Mouse (Mus musculus) heart, embryonic 10.5 days (tissue): ENCODE measurements around the gene Ntpcr. TPM values are rescaled to one million over a fixed set of nuclear protein-coding genes. Genes with fewer than 3 reads are reported as not detected.

Experiments
- DNase-seq: peaks from one replicate; pipeline ENCODE4 v3.0.0-alpha.2; 2017; ENCODE audit warnings: low spot score
- H3K27ac ChIP-seq: fragments of 300-500 bp; sonication (generic); 2 replicates; pipeline ENCODE4 v1.5.1; 2016; ENCODE audit warnings: mild to moderate bottlenecking
- H3K27me3 ChIP-seq: fragments of 300-500 bp; sonication (generic); 2 replicates; pipeline ENCODE4 v1.6.1; 2016; ENCODE audit warnings: mild to moderate bottlenecking; ENCODE audit not compliant: poor library complexity, insufficient read depth, severe bottlenecking
- H3K36me3 ChIP-seq: fragments of 300-500 bp; sonication (generic); 2 replicates; pipeline ENCODE4 v1.6.1; 2016; ENCODE audit warnings: mild to moderate bottlenecking, moderate library complexity
- H3K4me1 ChIP-seq: fragments of 300-500 bp; sonication (generic); 2 replicates; pipeline ENCODE4 v1.6.1; 2016; ENCODE audit warnings: mild to moderate bottlenecking
- H3K4me3 ChIP-seq: fragments of 300-500 bp; sonication (generic); 2 replicates; pipeline ENCODE4 v1.5.1; 2016; ENCODE audit warnings: mild to moderate bottlenecking, moderate library complexity
- H3K9me3 ChIP-seq: fragments of 300-500 bp; sonication (generic); 2 replicates; pipeline ENCODE4 v1.6.1; 2016; ENCODE audit warnings: mild to moderate bottlenecking, moderate library complexity
- WGBS: fragments of 180-500 bp; shearing (Covaris S2); methylation state at CpG from one replicate; pipeline ENCODE4 v1.1.7; 2016; 5-methylcytosine and 5-hydroxymethylcytosine counted together
- polyA plus RNA-seq: library from polyadenylated mRNA; unstranded; fragments of >200 nt; fragmentation: Nextera tagmentation; extraction: Ambion mirVana; gene quantifications from 2 replicates; pipeline ENCODE4 v1.2.1, GENCODE M21; 2016

The Ntpcr gene
- polyA plus RNA-seq, 1 experiment from 2014 or later = 26.1 TPM

GRCm38 (mm10) chr8:125759022-125759421 lies 29.3 kb downstream of the Ntpcr start:
- no peaks in the 10 kb centered on the region for H3K27me3 ChIP-seq
- no peaks in the 10 kb centered on the region for H3K9me3 ChIP-seq
- no peak for DNase-seq
- no peak overlapping the region for H3K27ac ChIP-seq
- no peak overlapping the region for H3K4me3 ChIP-seq
- 0 out of 2 replicates have a peak, but pooled peaks cover 2% of the 10 kb centered on the region for H3K36me3 ChIP-seq
- WGBS = 45% methylated on average over 10 of the region's 10 CpGs
- peaks cover 21% of the 10 kb centered on the region for H3K4me1 ChIP-seq

GRCm38 (mm10) chr8:125763066-125763786 lies 33.5 kb downstream of the Ntpcr start:
- H3K4me3 ChIP-seq = no peak overlapping the region
- 0 out of 2 replicates have a peak, but pooled peaks cover 2% of the 10 kb centered on the region for H3K36me3 ChIP-seq
- H3K27me3 ChIP-seq = no peaks in the 10 kb centered on the region
- H3K4me1 ChIP-seq = peaks cover 3% of the 10 kb centered on the region; the same call in 1 of the 2 replicates
- no peak for DNase-seq
- H3K27ac ChIP-seq = no peak overlapping the region
- 84% methylated on average over 16 of the region's 16 CpGs for WGBS
- no peaks in the 10 kb centered on the region for H3K9me3 ChIP-seq

GRCm38 (mm10) chr8:125768079-125768478 lies 38.3 kb downstream of the Ntpcr start:
- no peaks in the 10 kb centered on the region for H3K9me3 ChIP-seq
- no peaks in the 10 kb centered on the region for H3K27me3 ChIP-seq
- DNase-seq = no peak
- WGBS = 86% methylated on average over 10 of the region's 10 CpGs
- H3K4me1 ChIP-seq = peaks cover 14% of the 10 kb centered on the region
- 0 out of 2 replicates have a peak, but pooled peaks cover 2% of the 10 kb centered on the region for H3K36me3 ChIP-seq
- no peak overlapping the region for H3K4me3 ChIP-seq
- no peak overlapping the region for H3K27ac ChIP-seq

GRCm38 (mm10) chr8:125772300-125772699 lies 42.5 kb downstream of the Ntpcr start:
- Histone ChIP-seq H3K36me3 (no peaks in the 10 kb centered on the region), H3K9me3 (no peaks in the 10 kb centered on the region), H3K27ac (no peak overlapping the region), H3K4me3 (no peak overlapping the region), H3K4me1 (peaks cover 31% of the 10 kb centered on the region), H3K27me3 (no peaks in the 10 kb centered on the region)
- DNase-seq = no peak
- 21% methylated on average over 2 of the region's 2 CpGs for WGBS

GRCm38 (mm10) chr8:125773281-125773803 lies 43.6 kb downstream of the Ntpcr start:
- H3K27me3 ChIP-seq = no peaks in the 10 kb centered on the region
- no peak overlapping the region for H3K27ac ChIP-seq
- H3K36me3 ChIP-seq = no peaks in the 10 kb centered on the region
- H3K4me1 ChIP-seq = peaks cover 39% of the 10 kb centered on the region
- no peaks in the 10 kb centered on the region for H3K9me3 ChIP-seq
- H3K4me3 ChIP-seq = no peak overlapping the region
- 54% methylated on average over 7 of the region's 7 CpGs for WGBS
- no peak for DNase-seq

- Histone ChIP-seq H3K27me3 (no peaks in the 10 kb centered on the region), H3K4me3 (no peak overlapping the region), H3K36me3 (no peaks in the 10 kb centered on the region), H3K4me1 (peaks cover 39% of the 10 kb centered on the region), H3K27ac (no peak overlapping the region), H3K9me3 (no peaks in the 10 kb centered on the region)
- no peak for DNase-seq
- WGBS = 66% methylated on average over 3 of the region's 3 CpGs
These were observed 45.3 kb downstream of the Ntpcr start for GRCm38 (mm10) chr8:125775031-125775430.

- Histone ChIP-seq H3K27me3 (no peaks in the 10 kb centered on the region), H3K4me3 (no peak overlapping the region), H3K9me3 (no peaks in the 10 kb centered on the region), H3K36me3 (no peaks in the 10 kb centered on the region), H3K27ac (no peak overlapping the region), H3K4me1 (peaks cover 47% of the 10 kb centered on the region)
- WGBS = 82% methylated on average over 3 of the region's 3 CpGs
- DNase-seq = no peak
These were observed 46.6 kb downstream of the Ntpcr start for GRCm38 (mm10) chr8:125776314-125776713.

GRCm38 (mm10) chr8:125776800-125777199 lies 47.0 kb downstream of the Ntpcr start:
- Histone ChIP-seq H3K9me3 (no peaks in the 10 kb centered on the region), H3K27ac (no peak overlapping the region), H3K4me3 (no peak overlapping the region), H3K4me1 (peaks cover 46% of the 10 kb centered on the region), H3K27me3 (no peaks in the 10 kb centered on the region), H3K36me3 (no peaks in the 10 kb centered on the region)
- DNase-seq = no peak
- WGBS = 69% methylated on average over 6 of the region's 6 CpGs

GRCm38 (mm10) chr8:125777478-125778164 lies 47.9 kb downstream of the Ntpcr start:
- DNase-seq = no peak
- H3K9me3 ChIP-seq = no peaks in the 10 kb centered on the region
- no peaks in the 10 kb centered on the region for H3K36me3 ChIP-seq
- 51% methylated on average over 12 of the region's 12 CpGs for WGBS
- H3K27ac ChIP-seq = peak overlapping the region; percentile 33
- H3K4me1 ChIP-seq = peaks cover 45% of the 10 kb centered on the region
- no peak overlapping the region for H3K4me3 ChIP-seq
- no peaks in the 10 kb centered on the region for H3K27me3 ChIP-seq

- Histone ChIP-seq H3K27ac (no peak overlapping the region), H3K27me3 (no peaks in the 10 kb centered on the region), H3K9me3 (no peaks in the 10 kb centered on the region), H3K4me3 (no peak overlapping the region), H3K36me3 (no peaks in the 10 kb centered on the region), H3K4me1 (peaks cover 37% of the 10 kb centered on the region)
- 87% methylated on average over 5 of the region's 5 CpGs for WGBS
- DNase-seq = no peak
These were observed 49.2 kb downstream of the Ntpcr start for GRCm38 (mm10) chr8:125778919-125779318.

GRCm38 (mm10) chr8:125779656-125780055 lies 49.9 kb downstream of the Ntpcr start:
- H3K36me3 ChIP-seq = no peaks in the 10 kb centered on the region
- 52% methylated on average over 8 of the region's 8 CpGs for WGBS
- no peaks in the 10 kb centered on the region for H3K9me3 ChIP-seq
- no peaks in the 10 kb centered on the region for H3K27me3 ChIP-seq
- H3K4me1 ChIP-seq = peaks cover 37% of the 10 kb centered on the region
- no peak overlapping the region for H3K4me3 ChIP-seq
- DNase-seq = no peak
- H3K27ac ChIP-seq = no peak overlapping the region

- peaks cover 36% of the 10 kb centered on the region for H3K4me1 ChIP-seq
- DNase-seq = no peak
- no peak overlapping the region for H3K27ac ChIP-seq
- H3K9me3 ChIP-seq = no peaks in the 10 kb centered on the region
- WGBS = 68% methylated on average over 3 of the region's 3 CpGs
- no peak overlapping the region for H3K4me3 ChIP-seq
- no peaks in the 10 kb centered on the region for H3K36me3 ChIP-seq
- H3K27me3 ChIP-seq = no peaks in the 10 kb centered on the region
These were observed 52.4 kb downstream of the Ntpcr start for GRCm38 (mm10) chr8:125782161-125782560.

GRCm38 (mm10) chr8:125786886-125787285 lies 57.1 kb downstream of the Ntpcr start:
- WGBS = 44% methylated on average over 7 of the region's 7 CpGs
- H3K36me3 ChIP-seq = no peaks in the 10 kb centered on the region
- no peaks in the 10 kb centered on the region for H3K9me3 ChIP-seq
- DNase-seq = no peak
- H3K4me1 ChIP-seq = peaks cover 41% of the 10 kb centered on the region
- H3K27ac ChIP-seq = 0 out of 2 replicates have a peak overlapping the region, but pooled peaks have one; percentile 11
- H3K4me3 ChIP-seq = no peak overlapping the region
- H3K27me3 ChIP-seq = no peaks in the 10 kb centered on the region
